Mouse (Mus musculus) spleen, postnatal 14 days (tissue): ENCODE data around the gene Gfi1b.

ENCODE experiments used
- DNase-seq, 2 experiments: peaks; one replicate each; pipeline ENCODE4 v3.0.0; 2021 to 2022; ENCODE audit warnings: low spot score in 2 of 2

Gfi1b gene

GRCm38 (mm10) chr2:28622521-28623124 lies 841 bp upstream of the Gfi1b start:
- peak in 1 of 2 experiments; percentile 66 for DNase-seq

DNA sequence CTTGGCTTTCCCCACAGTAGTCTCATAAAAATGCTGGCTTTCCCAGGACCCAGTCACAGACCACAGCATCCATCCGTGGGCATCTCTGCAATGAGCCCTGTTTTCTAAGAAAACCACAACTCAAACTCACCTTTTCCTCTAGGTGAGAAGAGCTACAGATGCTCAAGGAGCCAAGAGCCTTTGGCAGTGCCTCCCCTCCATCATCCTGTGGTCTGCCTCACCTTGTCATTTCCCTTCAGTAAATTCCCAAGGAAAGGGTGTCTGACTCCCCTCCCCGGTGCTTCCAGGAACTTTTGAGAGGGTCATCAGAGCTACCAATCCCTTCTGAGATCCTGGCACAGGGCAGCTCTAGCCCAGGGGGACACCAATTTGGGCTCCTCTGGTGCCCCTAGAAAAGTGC lies 671 bp downstream of the Gfi1b start:
- no peak for DNase-seq

- no peak for DNase-seq
Observed at GRCm38 (mm10) chr2:28620522-28620921, 1.3 kb downstream of the Gfi1b start.

- DNase-seq, result no peak
Observed at GRCm38 (mm10) chr2:28619369-28619768, 2.4 kb downstream of the Gfi1b start.

- no peak for DNase-seq
Observed at GRCm38 (mm10) chr2:28618777-28619336, 2.9 kb downstream of the Gfi1b start.

- no peak for DNase-seq
Observed at GRCm38 (mm10) chr2:28617498-28618486, 4.0 kb downstream of the Gfi1b start.

DNA sequence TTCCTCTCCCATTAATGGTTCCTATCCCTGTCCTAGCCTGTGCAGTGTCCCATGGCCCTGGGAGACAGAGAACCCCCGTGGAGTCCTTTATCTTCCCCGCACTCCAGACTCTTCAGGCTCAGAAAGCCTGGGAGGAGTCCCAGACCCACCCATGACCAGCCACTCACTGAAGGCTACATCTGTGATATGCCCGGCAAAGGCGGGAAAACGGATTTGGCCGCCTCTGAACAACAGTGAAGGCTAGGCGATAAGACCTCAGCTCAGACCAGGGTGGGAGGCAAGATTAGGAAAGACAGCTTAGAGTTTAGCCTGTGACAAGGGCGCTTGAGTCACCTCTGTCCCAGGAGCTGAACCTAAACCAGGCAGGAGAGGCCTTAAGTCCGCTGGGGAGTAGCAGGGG lies 4.9 kb downstream of the Gfi1b start:
- peak in 1 of 2 experiments; percentile 45 for DNase-seq

DNA sequence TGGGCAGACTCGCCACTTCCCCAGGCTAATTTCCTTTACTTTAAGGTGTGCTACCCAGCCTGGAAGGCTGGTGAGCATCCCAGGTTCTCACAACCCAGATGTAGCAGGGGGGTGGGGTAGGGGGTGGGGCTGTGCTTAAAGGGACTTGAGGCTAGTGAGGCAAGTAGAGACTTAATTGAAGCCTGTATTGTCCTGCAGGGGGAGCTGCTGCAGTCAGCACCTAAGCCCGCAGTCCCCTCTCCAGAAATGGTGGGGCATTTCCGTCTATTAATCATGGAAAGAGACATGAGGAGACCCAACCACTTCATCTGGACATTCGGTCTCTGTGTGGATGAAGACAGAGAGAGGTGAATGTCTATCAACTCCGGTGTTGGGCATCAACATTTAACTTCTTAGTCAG lies 5.4 kb downstream of the Gfi1b start:
- DNase-seq, result no peak

DNA sequence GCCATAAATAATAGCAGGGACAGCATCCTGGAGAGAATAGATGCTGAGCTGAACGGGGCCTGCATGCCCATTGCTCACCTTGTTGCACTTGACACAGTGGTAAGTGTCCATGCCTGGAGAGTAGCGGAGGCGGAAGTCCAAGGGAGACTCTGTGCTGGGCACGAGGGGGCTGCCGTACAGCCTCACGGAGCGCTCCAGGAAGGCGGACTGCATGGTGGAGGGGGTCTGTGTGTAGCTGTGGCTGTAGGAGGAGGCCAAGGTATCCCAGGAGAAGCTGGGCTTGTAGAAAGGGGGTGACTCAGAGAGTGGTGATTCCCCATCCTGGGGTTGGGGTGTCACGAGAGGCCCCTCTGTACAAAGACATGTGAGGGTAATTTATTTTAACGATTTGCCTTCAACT lies 8.2 kb downstream of the Gfi1b start:
- DNase-seq, result no peak

DNA sequence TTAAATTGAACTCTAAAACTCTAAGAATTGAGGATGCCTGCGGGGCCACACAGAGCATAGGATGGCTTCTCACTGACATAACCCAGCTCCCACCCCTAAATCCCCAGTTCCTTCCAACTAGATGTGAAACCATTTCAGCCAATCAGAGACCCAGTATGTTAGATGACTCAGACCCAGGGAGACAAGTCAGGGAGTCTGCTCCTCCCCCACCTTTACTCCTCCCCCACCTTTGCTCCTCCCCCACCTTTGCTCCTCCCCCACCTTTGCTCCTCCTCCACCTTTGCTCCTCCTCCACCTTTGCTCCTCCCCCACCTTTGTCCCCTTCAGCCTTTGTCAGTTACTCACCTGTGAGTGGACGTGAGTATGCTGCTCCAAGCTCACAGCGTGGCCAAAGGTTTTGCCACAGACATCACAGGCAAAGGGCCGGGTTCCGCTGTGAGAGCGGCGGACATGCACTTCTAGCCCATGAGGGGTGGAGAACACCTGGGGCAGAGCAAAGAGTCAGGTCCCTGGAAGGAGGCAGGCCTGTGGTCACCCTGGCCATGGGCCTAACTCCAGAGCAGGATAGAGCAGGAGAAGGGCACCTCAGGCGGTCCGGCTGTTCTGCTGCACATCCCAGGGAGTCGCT lies 9.2 kb downstream of the Gfi1b start:
- no peak for DNase-seq

DNA sequence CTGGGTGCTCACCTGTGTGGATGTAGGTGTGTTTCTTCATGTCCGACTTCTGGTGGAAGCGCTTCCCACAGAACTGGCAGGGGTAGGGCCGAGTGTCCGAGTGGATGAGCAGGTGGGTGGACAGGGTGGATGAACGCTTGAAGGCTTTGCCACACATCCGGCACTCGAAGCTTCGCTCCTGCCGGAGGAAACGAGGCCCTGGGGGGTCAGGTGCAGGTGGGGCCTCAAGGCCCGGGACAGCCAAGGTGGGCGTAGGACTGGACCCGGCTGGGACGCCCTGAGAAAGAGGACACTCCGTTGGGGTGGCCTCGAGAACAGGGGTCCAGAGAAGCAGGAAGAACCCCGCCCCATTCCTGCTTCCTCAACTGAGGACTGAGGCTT lies 10.4 kb downstream of the Gfi1b start:
- DNase-seq, result no peak

DNA sequence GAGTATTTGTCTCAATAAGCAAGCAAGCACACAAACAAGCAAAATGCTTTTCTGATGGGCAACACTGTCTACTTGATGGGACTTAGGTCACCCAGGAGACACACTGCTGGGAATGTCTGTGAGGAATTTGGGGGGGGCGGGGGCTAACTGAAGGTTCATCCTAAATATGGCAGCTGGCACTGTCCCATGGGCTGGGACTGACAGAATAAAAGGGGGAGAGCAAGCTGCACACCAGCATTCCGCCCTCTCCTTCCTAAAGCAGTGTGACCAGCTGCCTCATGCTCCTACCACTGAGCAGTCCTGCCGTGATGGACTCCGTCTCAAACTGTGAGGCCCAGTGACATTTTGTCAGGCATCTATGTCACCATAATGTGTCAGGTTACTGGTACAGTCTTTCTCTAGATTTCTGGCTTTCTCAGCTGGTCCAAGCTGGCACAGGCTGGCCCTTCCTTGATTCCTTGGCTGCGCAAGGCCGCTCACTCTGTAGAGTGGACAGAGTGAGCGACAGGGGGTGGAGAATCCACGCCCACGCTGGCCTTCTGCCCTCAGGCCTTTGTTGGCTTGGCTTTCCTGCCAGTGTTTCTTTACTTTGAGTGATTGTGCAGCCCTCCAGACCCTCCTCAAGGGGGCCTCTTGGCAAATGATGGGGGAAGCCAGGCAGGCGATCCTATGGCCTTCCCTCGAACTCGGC lies 10.9 kb downstream of the Gfi1b start:
- DNase-seq, result no peak

DNA sequence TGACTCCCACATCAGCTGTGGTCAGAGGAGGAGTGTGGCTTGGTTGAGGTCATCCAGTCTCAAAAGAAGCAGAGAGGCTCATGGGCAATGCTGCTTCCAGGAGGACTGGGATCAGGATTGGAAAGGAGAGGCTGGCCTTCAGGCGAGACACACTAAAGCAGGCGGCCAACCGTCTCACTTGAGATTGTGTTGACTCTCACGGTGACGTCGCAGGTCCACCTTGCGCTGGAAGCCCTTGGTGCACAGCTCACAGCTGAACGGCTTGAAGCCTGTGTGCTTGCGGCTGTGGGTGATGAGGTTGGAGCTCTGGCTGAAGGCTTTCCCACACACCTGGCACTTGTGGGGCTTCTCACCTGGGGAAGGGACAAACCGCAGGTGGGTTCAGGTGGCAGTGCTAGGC lies 11.9 kb downstream of the Gfi1b start:
- no peak for DNase-seq

DNA sequence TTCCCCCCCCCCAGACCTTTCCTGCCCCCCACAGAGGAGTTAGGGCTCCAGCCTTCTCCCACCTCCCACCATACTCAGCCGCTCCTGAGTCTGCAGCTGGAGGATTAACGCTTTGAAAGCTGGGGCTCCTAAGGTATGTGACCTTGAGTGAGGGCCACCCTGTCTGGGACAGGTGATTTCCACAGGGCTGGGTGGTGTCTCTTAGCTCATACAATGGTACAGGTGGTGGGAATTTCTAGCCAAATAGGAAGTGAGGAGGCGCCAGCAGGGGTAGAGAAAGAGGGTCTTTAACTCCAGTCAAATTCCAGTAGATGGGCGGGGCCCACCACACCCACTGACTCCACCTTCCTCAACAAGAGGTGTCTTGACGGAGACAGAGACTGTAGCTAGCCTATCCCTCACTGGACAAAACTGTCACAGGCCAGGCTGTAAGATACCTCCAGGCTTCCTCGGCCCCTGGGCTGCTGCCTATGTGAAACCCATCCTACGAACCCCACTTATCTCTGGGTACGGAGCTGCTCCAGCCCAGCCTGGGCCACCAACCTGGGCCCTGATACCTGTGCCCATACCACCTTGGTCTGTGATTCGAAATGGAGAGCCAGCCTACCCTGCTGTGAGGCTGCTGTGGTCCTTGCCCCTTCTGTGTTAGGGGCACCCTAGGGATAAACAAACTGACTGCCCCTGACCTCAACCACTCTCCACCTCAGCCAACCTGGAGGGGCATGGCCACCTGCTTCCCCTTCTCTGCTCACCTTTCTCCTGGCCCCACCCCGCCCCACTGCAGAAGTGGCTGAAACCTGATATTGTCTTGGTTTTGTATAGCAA lies 14.2 kb downstream of the Gfi1b start:
- DNase-seq, result no peak

DNA sequence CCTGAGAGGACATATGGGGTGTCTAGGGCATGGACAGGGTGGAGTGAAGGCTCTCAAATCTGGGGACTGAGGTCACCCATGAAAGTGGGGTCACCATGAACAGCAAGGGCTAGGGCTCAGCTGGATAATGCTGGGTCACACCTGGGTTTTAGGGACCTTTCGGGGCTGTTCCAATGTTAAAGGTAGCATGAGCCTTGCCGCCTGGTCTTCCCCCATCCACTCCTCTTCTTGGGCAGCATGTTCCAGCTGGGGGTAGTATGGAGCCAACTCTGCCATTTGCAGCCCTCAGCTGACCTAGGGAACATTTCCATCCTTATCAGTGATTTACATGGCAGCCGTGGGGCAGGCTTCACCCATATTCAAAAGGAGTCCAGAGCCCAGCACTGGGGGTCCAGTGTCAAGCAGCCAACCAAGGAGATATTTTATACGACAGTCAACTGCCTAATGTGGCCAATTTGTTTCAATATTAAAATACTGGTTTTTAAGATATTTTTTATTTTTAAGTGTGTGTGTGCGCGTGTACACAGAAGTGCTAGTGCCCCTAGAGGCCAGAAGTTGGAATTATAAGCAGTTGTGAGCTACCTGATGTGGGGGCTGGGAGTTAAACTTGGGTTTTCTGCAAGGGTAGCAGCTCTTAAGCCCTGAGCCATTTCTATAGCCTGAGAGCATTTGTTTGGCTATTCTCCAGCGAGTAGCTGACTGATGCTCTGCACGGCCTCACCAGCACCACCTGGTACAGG lies 15.0 kb downstream of the Gfi1b start:
- no peak for DNase-seq

GRCm38 (mm10) chr2:28605789-28606541 lies 15.8 kb downstream of the Gfi1b start:
- DNase-seq, result no peak

DNA sequence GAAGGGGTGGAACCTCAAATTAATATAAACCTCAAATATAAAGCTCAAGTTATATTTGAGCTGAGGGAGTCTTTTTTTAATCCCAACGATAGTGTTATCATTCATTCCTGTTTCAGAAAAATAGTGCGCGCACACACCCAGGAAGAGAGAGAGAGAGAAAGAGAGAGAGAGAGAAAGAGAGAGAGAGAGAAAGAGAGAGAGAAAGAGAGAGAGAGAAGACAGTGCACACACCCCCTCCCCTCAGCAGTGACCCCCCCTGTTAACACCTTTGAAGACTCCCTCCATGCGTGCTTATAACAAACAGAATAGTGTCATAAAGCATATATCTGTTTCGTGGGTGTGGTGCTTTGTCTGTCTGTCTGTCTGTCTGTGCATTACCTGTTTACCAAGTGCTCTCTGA lies 18.2 kb downstream of the Gfi1b start:
- no peak for DNase-seq

GRCm38 (mm10) chr2:28601720-28602590 lies 19.8 kb downstream of the Gfi1b start:
- DNase-seq, result peak; percentile 69 to 71

GRCm38 (mm10) chr2:28599569-28599900 lies 22.2 kb downstream of the Gfi1b start:
- DNase-seq, result no peak
